Mouse (Mus musculus) retina, postnatal 1 day (tissue): ENCODE results near the gene Ccdc86.

Experiments used
- DNase-seq: peaks from one replicate; pipeline ENCODE4 v3.0.0-alpha.2; 2012

Gene Ccdc86

GRCm38 (mm10) chr19:10949112-10949511, at the start of gene Ccdc86:
Ccdc86 (minus strand) TSS chr19:10949266.
- peak; percentile 99 for DNase-seq

DNA sequence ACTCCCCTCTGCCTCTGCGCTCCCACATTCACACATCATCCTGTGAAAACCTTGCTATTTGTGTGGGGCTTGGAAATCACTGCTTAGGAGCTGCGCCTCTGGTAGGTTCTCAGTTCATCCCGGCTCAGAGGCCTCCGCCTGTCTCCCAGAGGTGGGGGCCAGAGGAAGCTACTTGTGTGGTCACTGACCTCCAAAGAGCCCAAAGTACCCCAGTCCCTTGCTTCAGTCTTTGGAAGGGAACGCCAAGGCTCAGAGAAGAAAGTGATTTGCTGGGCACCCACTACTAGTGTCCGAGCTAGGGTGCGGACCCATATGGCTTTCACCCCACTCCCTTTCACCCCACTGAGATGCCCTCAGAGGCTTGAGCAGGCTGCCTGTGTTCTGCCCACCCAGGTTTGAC, 44.1 kb upstream of the Ccdc86 start, which contains the start of gene Ms4a15:
TSS of gene Ms4a15 (minus strand) at position 101 of the 400 bp plus-strand sequence.
- DNase-seq = no peak

- no peak for DNase-seq
Measured at GRCm38 (mm10) chr19:10991911-10992310, 42.8 kb upstream of the Ccdc86 start.

- DNase-seq = no peak
Measured at GRCm38 (mm10) chr19:10990751-10991150, 41.7 kb upstream of the Ccdc86 start.

GRCm38 (mm10) chr19:10988563-10988962, 39.5 kb upstream of the Ccdc86 start:
- no peak for DNase-seq

DNA sequence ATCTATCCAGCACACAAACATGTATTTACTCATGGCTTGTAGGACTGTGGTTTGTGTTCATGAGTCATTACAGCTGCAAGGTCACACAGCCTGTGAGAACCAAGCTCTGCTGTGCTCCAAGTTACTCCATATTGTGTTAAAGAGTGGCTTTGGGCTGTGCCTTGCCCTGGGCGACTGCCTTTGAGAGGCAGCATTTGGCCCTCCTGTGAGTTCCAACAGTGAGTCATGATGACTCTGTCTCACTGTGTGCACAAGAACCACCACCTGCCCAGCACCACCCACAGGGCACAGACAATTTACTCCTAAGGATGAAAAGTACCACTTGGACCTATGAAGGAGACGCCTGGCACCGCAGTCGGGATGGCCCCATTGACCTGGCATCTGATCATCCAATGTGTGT, 36.8 kb upstream of the Ccdc86 start:
- DNase-seq = no peak

DNA sequence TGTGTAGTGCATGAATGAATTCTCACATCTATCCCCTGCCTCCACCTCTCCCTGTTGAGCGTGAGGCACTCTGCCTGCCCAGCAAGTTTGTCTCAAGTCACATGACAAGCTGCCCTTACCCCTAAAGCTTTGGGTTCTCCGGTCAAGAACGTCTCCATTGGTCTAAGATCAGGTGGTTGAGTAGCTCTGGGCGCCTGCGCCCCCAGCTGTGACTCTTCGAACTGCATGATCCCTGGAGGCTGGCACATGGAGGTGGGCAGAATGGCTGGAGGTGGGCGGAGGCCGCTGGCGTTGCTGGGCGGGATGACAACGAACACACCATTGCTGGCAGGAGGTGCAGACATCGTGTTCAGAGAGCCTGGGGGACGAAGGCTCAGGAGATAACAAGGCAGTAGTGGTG, 35.5 kb upstream of the Ccdc86 start:
- DNase-seq = no peak

GRCm38 (mm10) chr19:10983146-10983545, 34.1 kb upstream of the Ccdc86 start:
- DNase-seq = peak; percentile 48

DNA sequence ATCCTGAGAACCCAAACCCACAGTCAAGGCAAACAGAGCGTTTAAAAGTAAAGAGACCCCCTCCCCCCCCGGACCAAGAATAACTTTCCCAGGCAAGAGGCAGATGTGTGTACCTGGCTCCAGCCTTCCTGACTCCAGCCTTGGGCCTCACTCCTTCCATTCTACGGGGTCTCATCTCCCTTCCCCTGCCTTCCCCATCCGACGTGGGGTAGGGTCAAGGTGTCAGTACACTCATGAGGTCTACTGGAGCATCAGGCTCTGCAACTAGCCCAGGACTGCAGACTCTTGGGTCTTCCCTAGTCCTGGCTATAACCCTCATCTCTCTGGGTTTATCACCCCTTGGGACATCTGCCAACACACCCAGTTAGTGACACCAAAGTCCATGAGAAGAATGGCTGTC, 31.1 kb upstream of the Ccdc86 start:
- DNase-seq = no peak

DNA sequence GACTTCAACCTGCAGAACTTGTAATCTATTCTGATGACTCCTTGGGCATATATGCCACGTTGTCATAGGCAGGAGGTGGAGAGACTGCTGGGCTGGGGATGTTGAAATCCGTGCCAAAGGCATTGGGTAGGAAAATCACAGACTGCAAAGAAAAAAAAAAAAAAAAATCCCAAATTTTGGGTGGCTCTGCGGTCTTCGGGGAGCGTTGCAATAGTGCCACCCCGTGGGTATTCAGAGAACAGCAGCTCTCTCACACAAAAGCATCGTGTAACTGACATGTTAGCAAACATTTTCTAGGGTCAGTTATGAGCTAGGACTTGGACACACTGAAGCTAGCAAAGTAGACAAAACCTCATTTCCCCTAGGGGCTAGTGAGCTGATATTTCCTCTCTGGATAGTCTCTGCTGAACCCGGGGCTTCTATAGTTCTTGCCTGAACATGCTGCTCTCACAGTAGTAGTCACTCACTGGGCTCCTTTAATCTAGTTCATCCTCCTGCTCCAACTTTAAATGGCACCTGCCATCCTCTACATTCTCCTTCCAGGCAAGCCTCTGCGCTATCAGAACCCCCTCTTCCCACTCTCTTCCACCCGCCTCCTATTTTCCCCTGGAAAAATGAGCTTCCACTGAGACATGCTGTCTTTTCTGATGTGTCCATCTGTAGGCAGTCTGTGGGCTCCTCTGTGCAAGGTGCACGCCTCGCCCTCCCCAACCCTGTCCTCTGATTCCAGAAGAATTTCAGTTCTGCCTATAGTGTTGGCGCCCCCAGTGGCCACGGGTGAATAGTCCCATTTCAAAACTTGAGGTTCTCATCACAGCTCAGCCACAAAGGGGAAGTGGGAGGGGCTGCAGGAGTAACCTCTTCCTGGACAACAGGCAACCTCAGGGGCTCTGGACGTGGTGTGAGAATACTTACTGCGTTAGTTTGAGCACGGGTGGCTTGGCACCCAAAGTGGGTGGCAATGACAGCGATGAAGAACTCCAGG, 30.4 kb upstream of the Ccdc86 start:
- peak; percentile 84 for DNase-seq

DNA sequence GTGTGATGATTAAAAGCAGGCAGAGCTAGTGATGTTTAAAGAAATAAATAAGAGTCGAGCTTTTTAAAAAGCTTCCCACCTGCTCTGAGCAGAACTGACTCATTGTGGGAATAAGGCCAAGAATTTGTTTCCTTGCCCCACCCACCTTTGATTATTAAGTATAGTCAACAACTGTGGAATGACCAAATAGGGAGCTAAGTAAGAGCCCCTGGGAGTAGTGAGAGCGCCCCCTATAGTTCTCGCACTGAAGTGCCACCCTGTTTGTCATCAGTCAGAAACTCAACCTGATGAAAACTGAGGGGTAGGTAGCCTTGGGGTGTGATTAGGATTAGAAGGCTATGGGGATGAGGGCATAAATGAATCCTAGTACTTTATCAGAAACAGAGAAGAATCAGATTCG, 27.3 kb upstream of the Ccdc86 start:
- peak; percentile 28 for DNase-seq

DNA sequence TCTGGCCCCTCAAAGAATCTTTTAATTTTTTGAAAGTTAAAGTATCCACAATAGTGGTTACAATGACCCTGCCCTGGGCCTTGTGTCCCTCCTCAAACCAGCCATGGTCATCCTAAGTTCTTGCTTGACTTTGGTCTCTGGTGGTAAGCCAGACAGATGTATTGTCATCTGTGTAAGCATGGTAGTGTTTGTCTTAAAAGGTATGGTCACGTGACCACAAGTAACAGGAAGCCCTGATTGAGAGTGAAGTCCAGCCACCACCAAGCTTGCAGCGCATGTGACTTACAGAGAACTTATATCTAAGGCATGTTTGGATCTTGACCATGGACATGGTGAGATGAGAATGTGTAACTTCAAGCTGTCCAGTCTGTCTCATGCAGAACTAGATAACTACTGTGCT, 26.1 kb upstream of the Ccdc86 start:
- DNase-seq = no peak

GRCm38 (mm10) chr19:10974238-10974865, 25.3 kb upstream of the Ccdc86 start, which contains the start of gene Ms4a10:
Ms4a10 (minus strand) TSS chr19:10974670.
- DNase-seq = no peak

DNA sequence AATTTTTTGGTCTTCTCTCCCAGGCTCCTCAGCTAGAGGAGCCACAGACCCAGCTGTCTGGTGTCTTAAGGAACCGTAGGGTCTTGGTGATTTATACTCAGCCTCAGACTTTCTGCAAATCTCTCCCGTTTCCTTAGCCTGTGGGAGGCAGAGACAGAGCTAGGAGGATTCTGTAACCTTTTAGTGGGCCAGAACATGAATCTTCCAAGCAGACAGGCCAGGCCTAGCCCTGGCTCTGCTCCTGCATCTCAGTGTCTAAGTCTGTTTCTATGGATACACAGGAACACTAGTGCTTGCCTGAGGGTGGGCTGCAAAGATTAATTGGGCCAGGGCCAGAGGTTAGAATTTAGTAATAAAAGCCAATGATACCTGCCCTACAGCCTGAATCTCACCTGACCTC, 24.1 kb upstream of the Ccdc86 start:
- DNase-seq = no peak

DNA sequence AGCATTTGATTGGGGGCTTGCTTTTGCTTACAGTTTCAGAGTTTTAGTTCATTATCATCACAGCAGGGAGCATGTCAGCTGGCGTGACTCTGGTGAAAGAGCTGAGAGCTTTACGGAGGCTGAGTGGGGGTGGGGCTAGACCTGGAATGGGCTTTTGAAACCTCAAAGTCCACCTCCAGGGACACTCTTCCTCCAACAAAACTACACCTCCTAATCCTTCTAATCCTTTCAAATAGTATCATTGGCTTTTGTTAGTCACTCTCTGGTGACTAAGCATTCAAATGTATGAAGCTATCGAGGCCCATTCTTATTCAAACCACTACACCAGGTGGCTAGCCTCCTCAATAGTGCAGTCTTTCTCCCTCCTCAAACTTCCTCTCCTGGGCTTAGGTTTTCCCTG, 23.6 kb upstream of the Ccdc86 start:
- no peak for DNase-seq

DNA sequence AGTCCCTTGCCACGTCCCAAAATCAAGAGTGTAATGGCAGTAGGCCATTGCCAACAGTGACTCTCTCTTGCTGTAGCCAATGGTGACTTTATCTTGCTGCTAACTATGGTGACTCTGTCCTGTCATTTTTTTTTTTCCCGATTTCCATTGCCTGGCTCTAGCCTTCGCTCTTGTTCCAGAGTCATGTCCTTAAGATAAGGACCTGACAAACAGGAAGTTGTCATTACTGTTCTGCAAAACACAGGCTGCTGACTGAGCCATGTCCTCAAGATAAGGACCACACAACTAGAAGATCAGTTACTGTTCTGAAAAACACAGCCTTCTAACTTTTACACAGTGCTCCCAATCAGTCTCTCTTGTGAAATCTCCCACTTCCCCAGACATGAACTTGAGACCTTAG, 21.4 kb upstream of the Ccdc86 start:
- DNase-seq = no peak

- DNase-seq = no peak
Measured at GRCm38 (mm10) chr19:10968578-10968977, 19.5 kb upstream of the Ccdc86 start.

- DNase-seq = no peak
Measured at GRCm38 (mm10) chr19:10965721-10966120, 16.7 kb upstream of the Ccdc86 start.

GRCm38 (mm10) chr19:10959978-10960346, 10.9 kb upstream of the Ccdc86 start:
- no peak for DNase-seq

DNA sequence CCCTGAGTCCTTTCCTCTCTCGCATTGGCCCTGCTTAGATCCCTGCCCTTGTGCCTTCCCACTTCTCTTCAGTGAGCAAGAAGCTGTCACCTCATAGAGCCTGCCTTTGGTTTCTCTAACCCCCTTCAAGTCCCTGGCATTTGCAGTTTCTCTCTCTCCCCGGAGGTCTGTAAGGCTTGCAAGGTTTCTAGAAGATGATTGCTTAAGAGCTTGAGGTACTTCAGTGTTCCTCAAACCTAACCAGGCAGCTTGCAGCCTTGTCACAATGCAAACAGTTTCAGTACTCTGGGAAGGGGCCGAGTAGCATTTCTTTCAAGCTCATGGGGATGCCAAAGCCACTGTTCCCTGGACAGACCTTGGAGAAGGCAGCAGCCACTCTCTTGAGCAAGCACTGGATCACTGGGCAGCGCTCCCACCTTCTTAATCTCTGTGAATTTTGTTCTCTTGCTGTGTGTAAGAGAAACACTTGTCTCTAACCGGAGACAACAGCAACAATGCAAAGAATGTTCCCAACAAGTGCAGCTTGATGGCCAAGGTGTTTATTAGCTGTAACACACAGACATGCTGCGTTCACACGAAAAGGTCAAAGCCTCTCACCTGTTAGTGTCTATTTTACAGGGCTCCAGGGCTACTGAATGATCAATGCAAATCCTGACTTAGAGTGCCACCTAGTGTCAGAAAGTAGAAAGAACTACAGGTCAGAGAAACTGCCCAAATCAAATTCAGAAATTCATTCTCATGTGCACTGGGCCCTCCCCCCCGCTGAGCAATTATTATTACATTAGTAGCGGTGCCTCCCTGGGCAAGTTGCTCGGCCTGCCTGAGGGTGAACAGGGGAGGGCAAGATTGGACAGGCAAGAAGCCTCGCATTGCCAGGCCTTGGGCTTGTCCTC, 10.3 kb upstream of the Ccdc86 start:
- peak; percentile 90 for DNase-seq

DNA sequence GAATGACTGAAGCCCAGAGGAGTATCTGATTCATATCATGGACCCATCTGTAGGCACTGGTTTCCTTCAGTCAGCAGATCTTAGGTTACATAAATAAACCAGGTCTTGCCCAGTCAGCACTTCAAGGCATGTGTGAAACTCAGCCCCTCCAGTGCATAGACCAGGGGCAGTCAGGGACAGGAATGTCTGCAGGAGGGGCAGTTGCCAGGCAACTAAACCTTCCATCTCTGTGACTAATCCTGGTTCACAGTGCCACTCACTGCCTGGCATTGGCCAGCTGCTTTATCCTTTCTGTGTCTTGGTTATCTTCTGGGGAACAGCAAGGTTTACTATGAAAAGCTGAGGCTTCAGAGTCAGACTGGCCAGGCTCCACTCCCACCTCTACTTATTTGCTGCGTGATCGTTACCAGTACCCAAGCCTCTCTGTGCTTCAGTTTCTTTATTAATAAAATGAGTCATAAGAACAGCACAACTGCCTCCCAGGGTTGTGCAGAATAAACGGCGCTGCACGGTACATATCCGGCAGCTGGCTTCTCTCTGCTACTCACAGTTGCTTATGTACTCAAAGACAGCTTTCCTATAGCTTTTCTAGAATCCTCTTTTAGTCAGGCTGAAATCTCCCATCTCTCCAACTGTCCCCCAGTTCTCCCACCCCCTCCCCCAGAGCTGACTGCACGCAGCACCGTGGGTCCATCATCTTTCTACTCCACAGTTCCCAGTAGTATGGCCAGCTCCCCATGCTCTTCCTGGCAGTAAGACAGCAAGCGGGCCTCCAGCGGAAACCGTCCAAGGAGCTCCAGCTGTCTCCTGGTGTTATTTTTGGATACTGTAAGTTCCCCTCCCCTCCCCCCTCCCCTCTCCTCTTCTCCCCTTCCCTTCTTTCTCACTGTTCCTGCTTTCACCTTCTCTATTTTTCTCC, 3.2 kb upstream of the Ccdc86 start:
- DNase-seq = peak; percentile 73

DNA sequence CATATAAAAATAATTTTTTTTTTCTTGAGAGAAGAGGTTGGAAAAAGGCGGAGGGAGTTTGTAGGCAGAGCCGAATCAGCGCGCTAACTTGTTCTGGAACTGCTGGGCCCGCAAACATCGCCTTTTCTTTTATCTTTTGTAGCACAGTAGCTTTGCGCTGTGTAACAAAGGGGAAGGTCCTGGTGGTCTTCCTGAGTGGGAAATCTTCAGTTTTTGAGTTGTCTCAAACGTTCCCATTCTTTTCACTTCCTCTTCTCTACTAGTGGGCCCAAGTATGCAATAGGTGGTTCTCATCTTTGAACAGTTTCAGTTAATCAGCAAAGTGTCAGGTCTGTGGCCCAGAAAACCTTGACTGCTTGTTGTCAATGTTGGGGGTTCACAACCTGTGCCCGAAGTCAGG, 492 bp upstream of the Ccdc86 start:
- no peak for DNase-seq
